ENCODE assay signal across 11 mouse cellular contexts in the genomic region with DNA sequence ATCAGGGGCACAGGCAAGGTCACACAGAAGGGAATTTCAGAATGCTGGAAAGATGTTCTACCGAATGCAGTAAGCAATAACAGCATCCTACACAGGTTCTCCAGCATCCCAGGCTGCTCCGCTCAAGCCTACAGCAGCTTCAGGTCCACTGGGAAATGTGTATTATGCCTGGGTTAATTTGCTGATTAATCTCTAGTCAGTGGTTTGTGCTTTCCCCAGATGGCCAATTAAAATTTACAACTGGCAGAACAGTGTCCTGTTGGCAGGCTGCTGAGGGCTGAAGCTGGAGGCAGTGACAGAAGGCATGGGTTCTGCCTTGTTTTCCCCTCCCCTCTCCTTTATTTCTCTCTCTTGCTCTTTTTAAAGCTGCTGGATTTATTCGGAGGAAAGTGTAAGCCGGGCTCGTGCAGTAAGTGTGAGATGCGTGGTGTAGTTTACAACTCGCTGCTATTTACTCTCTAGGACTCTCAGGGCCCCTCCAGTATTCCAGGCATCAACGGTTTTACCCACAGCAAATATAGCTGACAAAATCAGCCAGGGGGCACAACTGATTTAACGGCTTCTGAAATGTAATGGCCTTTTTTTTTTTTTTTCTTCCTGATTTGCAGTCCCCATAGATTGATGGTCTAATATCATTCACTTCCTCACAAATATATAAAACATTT.
A peak's percentile ranks its signal among the peaks of the same experiment; 100 is the strongest.
DNase-seq lines count a peak whose midpoint lies in the region; ATAC-seq and TF ChIP-seq lines count a peak whose summit lies in the region.
"Had no signal": no experiment of that assay in that cellular context is flagged by ENCODE, and none has a peak within 500 bp of the region (broad histone marks: within the 10 kb centered on the region; RNA-seq: fewer than 3 reads in every experiment).

No protein-coding gene starts in this region.

- peak overlapping the region; percentile 28 for H3K4me2 ChIP-seq in midbrain, postnatal 0 days (ENCODE audit: low read depth, low read length, poor library complexity, severe bottlenecking)
- H3K4me2 ChIP-seq: liver, embryonic 15.5 days; stomach, embryonic 15.5 days had no signal

- TF ChIP-seq CTCF in midbrain, postnatal 0 days (IDR thresholded peaks at IDR 0.05), result no peak

- peak; percentile 38 for DNase-seq in embryo, embryonic 10.5 days (ENCODE audit: low spot score)
- DNase-seq in embryo, embryonic 9.5 days (ENCODE audit: extremely low spot score), result no peak
- DNase-seq in forebrain, embryonic 10.5 days (ENCODE audit: extremely low spot score, low spot score), result no peak
- peak; percentile 32 to 47 for DNase-seq in layer of hippocampus, adult 8-10 months (ENCODE audit: low spot score in 2 of 2)
- peak; percentile 84 for DNase-seq in midbrain, postnatal 0 days (ENCODE audit: low spot score)
- no peak for DNase-seq in heart, postnatal 25 days (ENCODE audit: low spot score)
- no peak for DNase-seq in spleen, postnatal 4 days (ENCODE audit: low spot score in 2 of 2)
- no peak for DNase-seq in urinary bladder, postnatal 4 days (ENCODE audit: low spot score in 2 of 2)

- no peak overlapping the region for H3K9ac ChIP-seq in midbrain, postnatal 0 days (replicated peaks; ENCODE audit: low read length, poor library complexity, severe bottlenecking)
- H3K9ac ChIP-seq: liver, embryonic 15.5 days; stomach, embryonic 15.5 days had no signal

- intact Hi-C loops in heart, postnatal 25 days (cut with DNase I), result no loop called here

- H3K9me3 ChIP-seq in forebrain, embryonic 10.5 days, result no peaks in the 10 kb centered on the region
- no peaks in the 10 kb centered on the region for H3K9me3 ChIP-seq in midbrain, postnatal 0 days (ENCODE audit: low read length)
- H3K9me3 ChIP-seq: liver, embryonic 15.5 days; stomach, embryonic 15.5 days had no signal

- peak overlapping the region; percentile 66 for H3K27ac ChIP-seq in forebrain, embryonic 10.5 days
- H3K27ac ChIP-seq in midbrain, postnatal 0 days (ENCODE audit: low read depth, low read length), result no peak overlapping the region
- H3K27ac ChIP-seq: liver, embryonic 15.5 days; stomach, embryonic 15.5 days had no signal

- no peaks in the 10 kb centered on the region for H3K36me3 ChIP-seq in forebrain, embryonic 10.5 days (replicated peaks)
- no peaks in the 10 kb centered on the region for H3K36me3 ChIP-seq in midbrain, postnatal 0 days (ENCODE audit: insufficient read depth, low read length)
- H3K36me3 ChIP-seq: liver, embryonic 15.5 days; stomach, embryonic 15.5 days had no signal

- 48% methylated on average over 9 of the region's 9 CpGs for WGBS in forebrain, embryonic 10.5 days
- 23% methylated on average over 9 of the region's 9 CpGs for WGBS in midbrain, postnatal 0 days

- peaks cover 20% of the 10 kb centered on the region for H3K4me1 ChIP-seq in forebrain, embryonic 10.5 days
- H3K4me1 ChIP-seq in midbrain, postnatal 0 days (ENCODE audit: insufficient read depth, low read length), result no peaks in the 10 kb centered on the region
- H3K4me1 ChIP-seq: liver, embryonic 15.5 days; stomach, embryonic 15.5 days had no signal

- no peaks in the 10 kb centered on the region for H3K27me3 ChIP-seq in forebrain, embryonic 10.5 days (ENCODE audit: poor library complexity, severe bottlenecking)
- no peaks in the 10 kb centered on the region for H3K27me3 ChIP-seq in midbrain, postnatal 0 days (ENCODE audit: insufficient read depth, low read length)
- H3K27me3 ChIP-seq: liver, embryonic 15.5 days; stomach, embryonic 15.5 days had no signal

- H3K4me3 ChIP-seq in forebrain, embryonic 10.5 days, result no peak overlapping the region
- no peak overlapping the region for H3K4me3 ChIP-seq in midbrain, postnatal 0 days (ENCODE audit: low read depth, low read length)
- H3K4me3 ChIP-seq: liver, embryonic 15.5 days; myocyte; stomach, embryonic 15.5 days had no signal

- ATAC-seq in midbrain, postnatal 0 days (ENCODE audit: low FRiP score), result peak; percentile 71

Comparison
In these comparisons a context has a peak if more than half of its experiments do, and no peak if none do; other contexts are left out.
1. DNase-seq: peak in embryo, embryonic 10.5 days (single experiment), layer of hippocampus, adult 8-10 months (2 of 2) and midbrain, postnatal 0 days (single experiment); none in embryo, embryonic 9.5 days (single experiment), forebrain, embryonic 10.5 days (single experiment), heart, postnatal 25 days (single experiment), spleen, postnatal 4 days (0 of 2) and urinary bladder, postnatal 4 days (0 of 2).